Mouse (Mus musculus): Measurements from ENCODE around the gene Tbata.

The Tbata gene

GRCm38 (mm10) chr10:61211105-61211504 is 39.4 kb downstream of the Tbata start:
- no peak for DNase-seq (ENCODE audit: low read depth, low spot score)

GRCm38 (mm10) chr10:61211743-61212142 is 40.0 kb downstream of the Tbata start:
- no peak for DNase-seq (ENCODE audit: low read depth, low spot score)

- DNase-seq (ENCODE audit: low read depth, low spot score) = no peak
Measured at GRCm38 (mm10) chr10:61212817-61213216, 41.1 kb downstream of the Tbata start.

- DNase-seq (ENCODE audit: low read depth, low spot score) = no peak
Measured at GRCm38 (mm10) chr10:61215658-61216057, 43.9 kb downstream of the Tbata start.

- no peak for DNase-seq (ENCODE audit: low read depth, low spot score)
Measured at GRCm38 (mm10) chr10:61216163-61216562, 44.4 kb downstream of the Tbata start.

GRCm38 (mm10) chr10:61219318-61219717 is 47.6 kb downstream of the Tbata start:
- DNase-seq (ENCODE audit: low read depth, low spot score) = no peak

- no peak for DNase-seq (ENCODE audit: low read depth, low spot score)
Measured at GRCm38 (mm10) chr10:61225694-61226093, 53.9 kb downstream of the Tbata start.

- no peak for DNase-seq (ENCODE audit: low read depth, low spot score)
Measured at GRCm38 (mm10) chr10:61226784-61227396, 55.1 kb downstream of the Tbata start.

- no peak for DNase-seq (ENCODE audit: low read depth, low spot score)
Measured at GRCm38 (mm10) chr10:61231756-61232155, 60.0 kb downstream of the Tbata start.

- DNase-seq (ENCODE audit: low read depth, low spot score) = no peak
Measured at GRCm38 (mm10) chr10:61232858-61233567, 61.3 kb downstream of the Tbata start.

GRCm38 (mm10) chr10:61234319-61234718 is 62.6 kb downstream of the Tbata start:
- DNase-seq (ENCODE audit: low read depth, low spot score) = no peak

GRCm38 (mm10) chr10:61235677-61236267 is 64.0 kb downstream of the Tbata start:
- DNase-seq (ENCODE audit: low read depth, low spot score) = no peak

- DNase-seq (ENCODE audit: low read depth, low spot score) = no peak
Measured at GRCm38 (mm10) chr10:61236683-61237390, 65.1 kb downstream of the Tbata start.

- no peak for DNase-seq (ENCODE audit: low read depth, low spot score)
Measured at GRCm38 (mm10) chr10:61237391-61237785, 65.6 kb downstream of the Tbata start.

Measured in retina, adult 2 months (tissue).